Mouse (Mus musculus): ENCODE data around the gene Gm49510.

The Gm49510 gene

GRCm38 (mm10) chr15:78914091-78914822, 14.8 kb downstream of the Gm49510 start:
- ATAC-seq (ENCODE audit: insufficient number of reproducible peaks, low FRiP score, low TSS enrichment), result peak; percentile 17; the same call in 1 of the 2 replicates

GRCm38 (mm10) chr15:78914823-78915659, 15.6 kb downstream of the Gm49510 start:
- no peak for ATAC-seq (ENCODE audit: insufficient number of reproducible peaks, low FRiP score, low TSS enrichment)

- ATAC-seq (ENCODE audit: insufficient number of reproducible peaks, low FRiP score, low TSS enrichment), result 0 out of 2 replicates have a peak, but pooled peaks have one; percentile 18
These were observed 16.2 kb downstream of the Gm49510 start for GRCm38 (mm10) chr15:78915660-78916017.

GRCm38 (mm10) chr15:78916052-78916826, 16.8 kb downstream of the Gm49510 start:
- ATAC-seq (ENCODE audit: insufficient number of reproducible peaks, low FRiP score, low TSS enrichment), result no peak

GRCm38 (mm10) chr15:78918126-78918525, 18.7 kb downstream of the Gm49510 start:
- ATAC-seq (ENCODE audit: insufficient number of reproducible peaks, low FRiP score, low TSS enrichment), result no peak

GRCm38 (mm10) chr15:78919914-78920313, 20.4 kb downstream of the Gm49510 start:
- ATAC-seq (ENCODE audit: insufficient number of reproducible peaks, low FRiP score, low TSS enrichment), result no peak

GRCm38 (mm10) chr15:78922700-78923099, 23.2 kb downstream of the Gm49510 start:
- ATAC-seq (ENCODE audit: insufficient number of reproducible peaks, low FRiP score, low TSS enrichment), result no peak

- no peak for ATAC-seq (ENCODE audit: insufficient number of reproducible peaks, low FRiP score, low TSS enrichment)
These were observed 24.1 kb downstream of the Gm49510 start for GRCm38 (mm10) chr15:78923585-78923984.

GRCm38 (mm10) chr15:78925129-78925528, 25.7 kb downstream of the Gm49510 start:
- ATAC-seq (ENCODE audit: insufficient number of reproducible peaks, low FRiP score, low TSS enrichment), result no peak

- peak; percentile 71; the same call in 1 of the 2 replicates for ATAC-seq (ENCODE audit: insufficient number of reproducible peaks, low FRiP score, low TSS enrichment)
These were observed 26.8 kb downstream of the Gm49510 start, which contains the start of gene Lgals1 for GRCm38 (mm10) chr15:78926021-78926919. TSS of gene Lgals1 (plus strand) at chr15:78926725.

- no peak for ATAC-seq (ENCODE audit: insufficient number of reproducible peaks, low FRiP score, low TSS enrichment)
These were observed 27.7 kb downstream of the Gm49510 start for GRCm38 (mm10) chr15:78927021-78927787.

- no peak for ATAC-seq (ENCODE audit: insufficient number of reproducible peaks, low FRiP score, low TSS enrichment)
These were observed 28.5 kb downstream of the Gm49510 start for GRCm38 (mm10) chr15:78927788-78928457.

- no peak for ATAC-seq (ENCODE audit: insufficient number of reproducible peaks, low FRiP score, low TSS enrichment)
These were observed 29.1 kb downstream of the Gm49510 start for GRCm38 (mm10) chr15:78928539-78928938.

GRCm38 (mm10) chr15:78930192-78930706, 30.8 kb downstream of the Gm49510 start:
- ATAC-seq (ENCODE audit: insufficient number of reproducible peaks, low FRiP score, low TSS enrichment), result no peak

- no peak for ATAC-seq (ENCODE audit: insufficient number of reproducible peaks, low FRiP score, low TSS enrichment)
These were observed 31.4 kb downstream of the Gm49510 start for GRCm38 (mm10) chr15:78930801-78931426.

- ATAC-seq (ENCODE audit: insufficient number of reproducible peaks, low FRiP score, low TSS enrichment), result no peak
These were observed 32.1 kb downstream of the Gm49510 start for GRCm38 (mm10) chr15:78931577-78931976.

GRCm38 (mm10) chr15:78934784-78935320, 35.4 kb downstream of the Gm49510 start, which contains the start of gene Nol12:
TSS of gene Nol12 (plus strand) at chr15:78934933.
- peak; percentile 76 for ATAC-seq (ENCODE audit: insufficient number of reproducible peaks, low FRiP score, low TSS enrichment)
